Mouse (Mus musculus) naive thymus-derived CD4-positive, alpha-beta T cell, adult 5 months (primary cell): ENCODE measurements around the gene Olfr1028. TPM values are rescaled to one million over a fixed set of nuclear protein-coding genes. Genes with fewer than 3 reads are reported as not detected.

Source experiments
- polyA plus RNA-seq: library from polyadenylated mRNA; unstranded; fragments of 100-300 nt; shearing (Covaris generic); gene quantifications from one replicate; pipeline ENCODE4 v1.2.1, GENCODE M21; 2017

Olfr1028 gene
- polyA plus RNA-seq: not detected

GRCm38 (mm10) chr2:85950137-85950536 is at the start of gene Olfr1028:
TSS of gene Olfr1028 (plus strand) at chr2:85950437.

GRCm38 (mm10) chr2:85904952-85905351 is 45.3 kb upstream of the Olfr1028 start, which contains the start of gene Olfr1024:
TSS of gene Olfr1024 (minus strand) at chr2:85905052.

GRCm38 (mm10) chr2:85914893-85915292 is 35.3 kb upstream of the Olfr1028 start, which contains the start of gene Olfr1025-ps1:
TSS of gene Olfr1025-ps1 (plus strand) at chr2:85915193.

GRCm38 (mm10) chr2:85921258-85921657 is 29.0 kb upstream of the Olfr1028 start, which contains the start of gene Olfr1026:
TSS of gene Olfr1026 (plus strand) at chr2:85921558.

GRCm38 (mm10) chr2:85973595-85973994 is 23.4 kb downstream of the Olfr1028 start, which contains the start of gene Olfr1029:
TSS of gene Olfr1029 (plus strand) at chr2:85973895.

GRCm38 (mm10) chr2:85978976-85979375 is 28.7 kb downstream of the Olfr1028 start, which contains the start of gene Olfr1030:
TSS of gene Olfr1030 (plus strand) at chr2:85979276.

GRCm38 (mm10) chr2:85990004-85990403 is 39.8 kb downstream of the Olfr1028 start, which contains the start of gene Olfr1031:
TSS of gene Olfr1031 (plus strand) at chr2:85990304.

Other genes starting within 250 kb of the Olfr1028 start
- gene Olfr1009, start 235.0 kb upstream of the Olfr1028 start, polyA plus RNA-seq: not detected
- not detected for gene Olfr1012, start 187.7 kb upstream of the Olfr1028 start, polyA plus RNA-seq
- not detected for gene Olfr1013, start 183.3 kb upstream of the Olfr1028 start, polyA plus RNA-seq
- not detected for gene Olfr1014, start 177.7 kb upstream of the Olfr1028 start, polyA plus RNA-seq
- gene Olfr1015, start 168.4 kb upstream of the Olfr1028 start, polyA plus RNA-seq: not detected
- not detected for gene Olfr1016, start 147.9 kb upstream of the Olfr1028 start, polyA plus RNA-seq
- not detected for gene Olfr1018, start 132.0 kb upstream of the Olfr1028 start, polyA plus RNA-seq
- gene Olfr1019, start 105.0 kb upstream of the Olfr1028 start, polyA plus RNA-seq: not detected
- gene Olfr1020, start 103.4 kb upstream of the Olfr1028 start, polyA plus RNA-seq: not detected
- not detected for gene Olfr1022, start 81.8 kb upstream of the Olfr1028 start, polyA plus RNA-seq
- gene Olfr1023, start 64.8 kb upstream of the Olfr1028 start, polyA plus RNA-seq: not detected
- gene Olfr1024, start 45.4 kb upstream of the Olfr1028 start, polyA plus RNA-seq: not detected
- not detected for gene Olfr1025-ps1, start 35.2 kb upstream of the Olfr1028 start, polyA plus RNA-seq
- not detected for gene Olfr1026, start 28.9 kb upstream of the Olfr1028 start, polyA plus RNA-seq
- not detected for gene Olfr1029, start 23.5 kb downstream of the Olfr1028 start, polyA plus RNA-seq
- 0.15 TPM for gene Olfr1030, start 28.8 kb downstream of the Olfr1028 start, polyA plus RNA-seq
- gene Olfr1031, start 39.9 kb downstream of the Olfr1028 start, polyA plus RNA-seq: not detected
- gene Olfr1032, start 55.1 kb downstream of the Olfr1028 start, polyA plus RNA-seq: not detected
- gene Olfr1033, start 70.2 kb downstream of the Olfr1028 start, polyA plus RNA-seq: 13.4 TPM
- gene Olfr1034, start 95.4 kb downstream of the Olfr1028 start, polyA plus RNA-seq: not detected
- gene Olfr1036, start 123.6 kb downstream of the Olfr1028 start, polyA plus RNA-seq: not detected
- gene Olfr1037, start 136.9 kb downstream of the Olfr1028 start, polyA plus RNA-seq: not detected
- not detected for gene Olfr1039, start 185.5 kb downstream of the Olfr1028 start, polyA plus RNA-seq
- gene Olfr1040, start 196.3 kb downstream of the Olfr1028 start, polyA plus RNA-seq: not detected
- gene Olfr1042, start 211.4 kb downstream of the Olfr1028 start, polyA plus RNA-seq: 0.06 TPM
- gene Olfr1043, start 217.1 kb downstream of the Olfr1028 start, polyA plus RNA-seq: 0.37 TPM
- not detected for gene Olfr1044, start 227.4 kb downstream of the Olfr1028 start, polyA plus RNA-seq
- not detected for gene Olfr52, start 235.2 kb downstream of the Olfr1028 start, polyA plus RNA-seq